Mouse (Mus musculus) midbrain, embryonic 11.5 days (tissue): ENCODE data around the gene Vac14. TPM values are rescaled to one million over a fixed set of nuclear protein-coding genes. Genes with fewer than 3 reads are reported as not detected.
A peak's percentile ranks its signal among the peaks of the same experiment; 100 is the strongest.

Experiments
- ATAC-seq: fragments of 200-750 bp; cut with Nextera tagmentation; 2 replicates; pipeline ENCODE4 v1.8.0; 2017; ENCODE audit warnings: moderate TSS enrichment, moderate library complexity; ENCODE audit not compliant: low FRiP score
- DNase-seq: peaks from one replicate; pipeline ENCODE4 v3.0.0; 2015; ENCODE audit warnings: low spot score; ENCODE audit errors: missing footprints
- H3K27ac ChIP-seq: fragments of 300-500 bp; sonication (generic); 2 replicates; pipeline ENCODE4 v1.5.1; 2014; ENCODE audit warnings: low read depth, low read length
- H3K27me3 ChIP-seq: fragments of 300-500 bp; sonication (generic); 2 replicates; pipeline ENCODE4 v1.6.1; 2014; ENCODE audit warnings: mild to moderate bottlenecking, low read length, moderate library complexity, mixed read lengths; ENCODE audit not compliant: control insufficient read depth, insufficient read depth
- H3K36me3 ChIP-seq: fragments of 300-500 bp; sonication (generic); 2 replicates; pipeline ENCODE4 v1.6.1; 2014; ENCODE audit warnings: mild to moderate bottlenecking, low read length, moderate library complexity, mixed read lengths; ENCODE audit not compliant: control insufficient read depth, insufficient read depth
- H3K4me1 ChIP-seq: fragments of 300-500 bp; sonication (generic); 2 replicates; pipeline ENCODE4 v1.6.1; 2014; ENCODE audit warnings: low read length; ENCODE audit not compliant: control insufficient read depth, insufficient read depth
- H3K4me2 ChIP-seq: fragments of 300-500 bp; sonication (generic); 2 replicates; pipeline ENCODE4 v1.6.1; 2014; ENCODE audit warnings: mild to moderate bottlenecking, moderate library complexity
- H3K4me3 ChIP-seq: fragments of 300-500 bp; sonication (generic); 2 replicates; pipeline ENCODE4 v1.5.1; 2014; ENCODE audit warnings: low read depth, low read length
- H3K9ac ChIP-seq: fragments of 300-500 bp; sonication (generic); 2 replicates; pipeline ENCODE4 v1.6.1; 2014; ENCODE audit warnings: low read length
- H3K9me3 ChIP-seq: fragments of 300-500 bp; sonication (generic); 2 replicates; pipeline ENCODE4 v1.6.1; 2016; ENCODE audit warnings: low read length; ENCODE audit not compliant: control insufficient read depth
- WGBS: fragments of 180-500 bp; shearing (Covaris S2); extraction: QIAGEN DNeasy Blood & Tissue Kit; methylation state at CpG from one replicate; pipeline ENCODE4 v1.1.7; 2014; 5-methylcytosine and 5-hydroxymethylcytosine counted together
- polyA plus RNA-seq: library from polyadenylated mRNA; unstranded; fragments of >200 nt; fragmentation: Nextera tagmentation; extraction: Ambion mirVana; gene quantifications from 2 replicates; pipeline ENCODE4 v1.2.1, GENCODE M21; 2014

The Vac14 gene
- polyA plus RNA-seq, 1 experiment from 2014 or later: 33.8 TPM

- Histone ChIP-seq H3K9me3 (no peaks in the 10 kb centered on the region), H3K4me1 (no peaks in the 10 kb centered on the region), H3K4me3 (no peak overlapping the region), H3K27me3 (no peaks in the 10 kb centered on the region), H3K36me3 (peaks cover 7% of the 10 kb centered on the region), H3K4me2 (no peak overlapping the region), H3K27ac (no peak overlapping the region), H3K9ac (no peak overlapping the region)
- DNase-seq (no peak), ATAC-seq (no peak)
- 70% methylated on average over 8 of the region's 8 CpGs for WGBS
Measured at GRCm38 (mm10) chr8:110669932-110670628, 51.7 kb downstream of the Vac14 start.

- Histone ChIP-seq H3K36me3 (peaks cover 9% of the 10 kb centered on the region), H3K4me2 (no peak overlapping the region), H3K27ac (no peak overlapping the region), H3K9me3 (no peaks in the 10 kb centered on the region), H3K9ac (no peak overlapping the region), H3K4me1 (no peaks in the 10 kb centered on the region), H3K27me3 (no peaks in the 10 kb centered on the region), H3K4me3 (no peak overlapping the region)
- WGBS: 94% methylated on average over 6 of the region's 6 CpGs
- no peak for DNase-seq
- ATAC-seq: no peak
Measured at GRCm38 (mm10) chr8:110671309-110671708, 52.9 kb downstream of the Vac14 start.

- Histone ChIP-seq H3K4me3 (no peak overlapping the region), H3K9ac (no peak overlapping the region), H3K9me3 (no peaks in the 10 kb centered on the region), H3K27me3 (no peaks in the 10 kb centered on the region), H3K36me3 (peaks cover 9% of the 10 kb centered on the region), H3K4me2 (no peak overlapping the region), H3K4me1 (no peaks in the 10 kb centered on the region), H3K27ac (no peak overlapping the region)
- DNase-seq (peak; percentile 10), ATAC-seq (no peak)
- WGBS: 83% methylated on average over 2 of the region's 2 CpGs
Measured at GRCm38 (mm10) chr8:110672133-110672532, 53.7 kb downstream of the Vac14 start.

GRCm38 (mm10) chr8:110673168-110673567 is 54.8 kb downstream of the Vac14 start:
- Histone ChIP-seq H3K4me1 (no peaks in the 10 kb centered on the region), H3K27me3 (no peaks in the 10 kb centered on the region), H3K9ac (no peak overlapping the region), H3K4me3 (no peak overlapping the region), H3K4me2 (no peak overlapping the region), H3K36me3 (peaks cover 9% of the 10 kb centered on the region), H3K27ac (no peak overlapping the region), H3K9me3 (no peaks in the 10 kb centered on the region)
- no peak for DNase-seq
- no peak for ATAC-seq
- 85% methylated on average over 2 of the region's 2 CpGs for WGBS

GRCm38 (mm10) chr8:110674589-110674988 is 56.2 kb downstream of the Vac14 start:
- H3K36me3 ChIP-seq: peaks cover 9% of the 10 kb centered on the region
- no peak overlapping the region for H3K4me2 ChIP-seq
- H3K4me1 ChIP-seq: no peaks in the 10 kb centered on the region
- no peak overlapping the region for H3K9ac ChIP-seq
- ATAC-seq (no peak), DNase-seq (no peak)
- no peaks in the 10 kb centered on the region for H3K9me3 ChIP-seq
- 97% methylated on average over 1 of the region's 1 CpGs for WGBS
- no peak overlapping the region for H3K27ac ChIP-seq
- H3K27me3 ChIP-seq: no peaks in the 10 kb centered on the region
- no peak overlapping the region for H3K4me3 ChIP-seq

GRCm38 (mm10) chr8:110676702-110677101 is 58.3 kb downstream of the Vac14 start:
- Histone ChIP-seq H3K9ac (no peak overlapping the region), H3K4me1 (no peaks in the 10 kb centered on the region), H3K4me3 (no peak overlapping the region), H3K9me3 (no peaks in the 10 kb centered on the region), H3K27me3 (no peaks in the 10 kb centered on the region), H3K4me2 (no peak overlapping the region), H3K27ac (no peak overlapping the region), H3K36me3 (peaks cover 5% of the 10 kb centered on the region)
- WGBS: 85% methylated on average over 5 of the region's 5 CpGs
- DNase-seq: no peak
- ATAC-seq: no peak

GRCm38 (mm10) chr8:110677174-110677660 is 58.8 kb downstream of the Vac14 start:
- WGBS: 91% methylated on average over 5 of the region's 5 CpGs
- ATAC-seq: no peak
- peaks cover 4% of the 10 kb centered on the region for H3K36me3 ChIP-seq
- H3K27me3 ChIP-seq: no peaks in the 10 kb centered on the region
- H3K27ac ChIP-seq: no peak overlapping the region
- H3K9me3 ChIP-seq: no peaks in the 10 kb centered on the region
- no peak overlapping the region for H3K4me3 ChIP-seq
- no peak for DNase-seq
- H3K4me1 ChIP-seq: no peaks in the 10 kb centered on the region
- no peak overlapping the region for H3K9ac ChIP-seq
- H3K4me2 ChIP-seq: no peak overlapping the region

GRCm38 (mm10) chr8:110678989-110679388 is 60.6 kb downstream of the Vac14 start:
- no peak overlapping the region for H3K4me3 ChIP-seq
- DNase-seq (peak; percentile 33), ATAC-seq (no peak)
- H3K9ac ChIP-seq: no peak overlapping the region
- no peaks in the 10 kb centered on the region for H3K27me3 ChIP-seq
- H3K9me3 ChIP-seq: no peaks in the 10 kb centered on the region
- no peaks in the 10 kb centered on the region for H3K4me1 ChIP-seq
- no peak overlapping the region for H3K4me2 ChIP-seq
- H3K27ac ChIP-seq: no peak overlapping the region
- peaks cover 2% of the 10 kb centered on the region; the same call in 1 of the 2 replicates for H3K36me3 ChIP-seq
- WGBS: 56% methylated on average over 3 of the region's 3 CpGs

GRCm38 (mm10) chr8:110687726-110688125 is 69.3 kb downstream of the Vac14 start:
- Histone ChIP-seq H3K4me2 (no peak overlapping the region), H3K27ac (no peak overlapping the region), H3K4me1 (no peaks in the 10 kb centered on the region), H3K9me3 (no peaks in the 10 kb centered on the region), H3K4me3 (no peak overlapping the region), H3K9ac (no peak overlapping the region), H3K27me3 (no peaks in the 10 kb centered on the region), H3K36me3 (no peaks in the 10 kb centered on the region)
- no peak for DNase-seq
- WGBS: 96% methylated on average over 5 of the region's 5 CpGs
- no peak for ATAC-seq
